Mouse (Mus musculus) telencephalon, adult 2 months (tissue): ENCODE results near the gene 9430097D07Rik.

Experiments used
- DNase-seq: peaks from one replicate; pipeline ENCODE4 v3.0.0-alpha.2; 2011; ENCODE audit warnings: low read depth, low spot score

The 9430097D07Rik gene

GRCm38 (mm10) chr2:32559570-32559969 is 15.9 kb downstream of the 9430097D07Rik start:
- DNase-seq, result peak; percentile 81

GRCm38 (mm10) chr2:32556019-32556418 is 19.5 kb downstream of the 9430097D07Rik start:
- DNase-seq, result no peak

- DNase-seq, result no peak
Measured at GRCm38 (mm10) chr2:32555484-32555883, 20.0 kb downstream of the 9430097D07Rik start.

- DNase-seq, result no peak
Measured at GRCm38 (mm10) chr2:32553592-32554148, 21.8 kb downstream of the 9430097D07Rik start.

- DNase-seq, result no peak
Measured at GRCm38 (mm10) chr2:32551236-32551635, 24.2 kb downstream of the 9430097D07Rik start.

- no peak for DNase-seq
Measured at GRCm38 (mm10) chr2:32549764-32550163, 25.7 kb downstream of the 9430097D07Rik start.

- DNase-seq, result no peak
Measured at GRCm38 (mm10) chr2:32549171-32549570, 26.3 kb downstream of the 9430097D07Rik start.

GRCm38 (mm10) chr2:32547964-32548739 is 27.3 kb downstream of the 9430097D07Rik start:
- DNase-seq, result no peak

GRCm38 (mm10) chr2:32547380-32547779 is 28.1 kb downstream of the 9430097D07Rik start:
- DNase-seq, result no peak

- no peak for DNase-seq
Measured at GRCm38 (mm10) chr2:32546951-32547350, 28.5 kb downstream of the 9430097D07Rik start.

GRCm38 (mm10) chr2:32543031-32543449 is 32.4 kb downstream of the 9430097D07Rik start:
- no peak for DNase-seq

- no peak for DNase-seq
Measured at GRCm38 (mm10) chr2:32541986-32542573, 33.4 kb downstream of the 9430097D07Rik start.

GRCm38 (mm10) chr2:32541333-32541908 is 34.1 kb downstream of the 9430097D07Rik start:
- no peak for DNase-seq

- no peak for DNase-seq
Measured at GRCm38 (mm10) chr2:32539452-32539981, 36.0 kb downstream of the 9430097D07Rik start.

GRCm38 (mm10) chr2:32538461-32538860 is 37.0 kb downstream of the 9430097D07Rik start:
- DNase-seq, result no peak

- no peak for DNase-seq
Measured at GRCm38 (mm10) chr2:32537941-32538340, 37.5 kb downstream of the 9430097D07Rik start.

- DNase-seq, result no peak
Measured at GRCm38 (mm10) chr2:32537360-32537905, 38.1 kb downstream of the 9430097D07Rik start.

GRCm38 (mm10) chr2:32536634-32537359 is 38.7 kb downstream of the 9430097D07Rik start:
- no peak for DNase-seq

GRCm38 (mm10) chr2:32536086-32536633 is 39.3 kb downstream of the 9430097D07Rik start:
- DNase-seq, result no peak

GRCm38 (mm10) chr2:32535501-32535991 is 39.9 kb downstream of the 9430097D07Rik start:
- no peak for DNase-seq
